Mouse (Mus musculus) liver, embryonic 16.5 days (tissue): ENCODE measurements around the gene Txlna. TPM values are rescaled to one million over a fixed set of nuclear protein-coding genes. Genes with fewer than 3 reads are reported as not detected.

ENCODE experiments used
- ATAC-seq: fragments of 200-750 bp; cut with Nextera tagmentation; 2 replicates; pipeline ENCODE4 v1.8.0; 2017; ENCODE audit warnings: low read depth, mild to moderate bottlenecking, moderate number of reproducible peaks, moderate library complexity
- H3K27ac ChIP-seq: fragments of 300-500 bp; sonication (generic); 2 replicates; pipeline ENCODE4 v1.5.1; 2014; ENCODE audit warnings: mild to moderate bottlenecking, low read length
- H3K27me3 ChIP-seq: fragments of 300-500 bp; sonication (generic); 2 replicates; pipeline ENCODE4 v1.6.1; 2014; ENCODE audit warnings: low read depth, low read length, mixed read lengths; ENCODE audit not compliant: control insufficient read depth, insufficient read depth
- H3K36me3 ChIP-seq: fragments of 300-500 bp; sonication (generic); 2 replicates; pipeline ENCODE4 v1.6.1; 2014; ENCODE audit warnings: mild to moderate bottlenecking; ENCODE audit not compliant: control insufficient read depth, insufficient read depth
- H3K4me1 ChIP-seq: fragments of 300-500 bp; sonication (generic); 2 replicates; pipeline ENCODE4 v1.6.1; 2014; ENCODE audit warnings: low read depth, low read length, mixed read lengths; ENCODE audit not compliant: control insufficient read depth
- H3K4me2 ChIP-seq: fragments of 300-500 bp; sonication (generic); 2 replicates; pipeline ENCODE4 v1.6.1; 2014; ENCODE audit warnings: low read depth, low read length, mixed read lengths
- H3K4me3 ChIP-seq: fragments of 300-500 bp; sonication (generic); 2 replicates; pipeline ENCODE4 v1.5.1; 2014; ENCODE audit warnings: low read depth, mild to moderate bottlenecking, low read length
- H3K9ac ChIP-seq: fragments of 300-500 bp; sonication (generic); 2 replicates; pipeline ENCODE4 v1.6.1; 2014; ENCODE audit warnings: low read depth, low read length
- H3K9me3 ChIP-seq: fragments of 300-500 bp; sonication (generic); replicated peaks from 2 replicates; pipeline ENCODE4 v1.6.1; 2016; ENCODE audit warnings: low read length; ENCODE audit not compliant: control insufficient read depth
- WGBS: fragments of 180-500 bp; shearing (Covaris S2); extraction: QIAGEN DNeasy Blood & Tissue Kit; methylation state at CpG from one replicate; pipeline ENCODE4 v1.1.7; 2014; ENCODE audit not compliant: insufficient replicate concordance; 5-methylcytosine and 5-hydroxymethylcytosine counted together
- polyA plus RNA-seq: library from polyadenylated mRNA; unstranded; fragments of >200 nt; fragmentation: Nextera tagmentation; extraction: Ambion mirVana; gene quantifications from 2 replicates; pipeline ENCODE4 v1.2.1, GENCODE M21; 2015

Txlna gene
- polyA plus RNA-seq, 1 experiment from 2014 or later = 22.1 TPM

DNA sequence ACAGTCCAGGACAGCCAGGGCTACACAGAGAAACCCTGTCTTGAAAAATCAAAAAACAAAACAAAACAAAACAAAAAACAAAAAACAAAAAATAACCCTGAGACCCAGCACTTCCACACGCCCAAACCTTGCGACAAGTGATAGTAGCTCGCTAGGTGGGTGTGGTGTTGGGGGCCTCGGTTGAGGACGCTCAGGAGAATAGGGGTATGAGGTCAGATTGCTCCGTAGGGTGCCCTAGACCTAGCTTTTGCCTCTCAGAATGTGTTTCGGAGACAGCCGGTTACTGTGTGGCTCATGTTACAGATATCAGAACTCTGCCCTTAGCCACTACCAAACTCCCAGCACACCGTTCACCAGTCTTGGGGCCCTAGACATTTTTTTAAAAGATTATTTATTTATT, 55.1 kb downstream of the Txlna start:
- ATAC-seq = peak; percentile 44
- Histone ChIP-seq H3K4me3 (peak overlapping the region; percentile 70; the same call in 1 of the 2 replicates), H3K4me2 (peak overlapping the region; percentile 85), H3K27ac (peak overlapping the region; percentile 27; the same call in 1 of the 2 replicates), H3K27me3 (no peaks in the 10 kb centered on the region), H3K36me3 (no peaks in the 10 kb centered on the region), H3K9me3 (no peaks in the 10 kb centered on the region), H3K4me1 (peaks cover 39% of the 10 kb centered on the region), H3K9ac (peak overlapping the region; percentile 70)
- WGBS = 39% methylated on average over 9 of the region's 9 CpGs

DNA sequence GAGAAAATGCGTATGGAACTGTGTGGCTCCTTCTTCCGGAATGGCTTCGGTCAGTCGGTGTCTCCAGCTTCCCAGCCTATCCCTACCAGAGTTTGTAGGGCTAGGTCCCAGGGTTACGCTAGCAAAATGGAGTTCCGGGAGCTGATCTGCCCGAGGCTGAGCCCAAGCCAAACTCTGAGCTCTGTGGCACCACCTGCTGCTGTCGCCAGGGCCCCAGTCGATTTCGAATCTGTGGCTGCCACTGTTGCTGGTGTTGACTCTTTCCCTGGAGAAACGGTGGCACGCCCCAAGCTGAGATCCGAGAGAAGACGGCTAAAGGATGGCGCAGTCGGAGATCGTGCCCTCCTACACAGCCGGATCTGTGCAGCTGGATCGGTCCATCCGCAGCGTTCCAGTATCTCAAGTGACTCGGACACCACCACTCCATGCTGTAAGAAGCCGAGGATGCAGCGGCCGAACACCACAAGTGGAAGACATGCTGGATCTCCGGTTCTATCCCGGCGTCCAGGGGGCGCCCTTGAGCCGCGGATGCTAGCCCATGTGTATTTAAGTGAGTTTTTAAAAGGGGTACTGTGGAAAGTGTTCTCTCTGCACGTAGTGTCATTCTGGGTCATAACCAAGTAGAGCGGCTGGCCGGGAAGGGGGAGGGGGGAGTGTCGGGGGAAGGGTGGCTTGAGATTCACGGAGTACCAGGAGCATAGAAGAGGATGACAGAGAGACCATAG, 55.8 kb downstream of the Txlna start:
- no peaks in the 10 kb centered on the region for H3K27me3 ChIP-seq
- 2% methylated on average over 36 of the region's 36 CpGs for WGBS
- H3K9ac ChIP-seq = peak overlapping the region; percentile 70
- no peaks in the 10 kb centered on the region for H3K9me3 ChIP-seq
- peaks cover 38% of the 10 kb centered on the region for H3K4me1 ChIP-seq
- no peaks in the 10 kb centered on the region for H3K36me3 ChIP-seq
- H3K4me3 ChIP-seq = peak overlapping the region; percentile 70
- H3K27ac ChIP-seq = peak overlapping the region; percentile 85
- peak; percentile 65 for ATAC-seq
- H3K4me2 ChIP-seq = peak overlapping the region; percentile 85

DNA sequence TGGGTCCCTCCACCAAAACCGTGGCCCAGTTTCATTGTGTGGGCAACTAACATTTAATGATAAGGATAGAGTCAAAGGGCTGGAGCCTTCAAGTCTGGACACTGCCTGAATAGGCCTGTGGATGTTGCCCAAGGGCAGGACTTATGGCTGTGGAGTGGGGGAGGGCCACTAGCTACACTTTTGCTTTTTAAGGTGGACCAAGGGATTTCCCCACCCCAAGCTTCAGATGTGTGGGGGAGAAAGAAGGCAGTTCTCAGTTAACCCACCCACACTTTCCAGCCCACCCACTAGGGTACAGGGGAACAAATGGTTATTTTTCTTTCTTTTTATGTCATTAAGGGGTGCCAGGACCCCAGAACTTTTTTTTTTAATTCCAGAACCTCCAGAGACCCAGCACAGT, 56.5 kb downstream of the Txlna start:
- H3K4me3 ChIP-seq = peak overlapping the region; percentile 70
- peak overlapping the region; percentile 85 for H3K4me2 ChIP-seq
- no peak overlapping the region for H3K9ac ChIP-seq
- no peak for ATAC-seq
- H3K27ac ChIP-seq = peak overlapping the region; percentile 85
- no peaks in the 10 kb centered on the region for H3K9me3 ChIP-seq
- peaks cover 32% of the 10 kb centered on the region for H3K4me1 ChIP-seq
- no peaks in the 10 kb centered on the region for H3K36me3 ChIP-seq
- 65% methylated on average over 1 of the region's 1 CpGs for WGBS
- no peaks in the 10 kb centered on the region for H3K27me3 ChIP-seq

DNA sequence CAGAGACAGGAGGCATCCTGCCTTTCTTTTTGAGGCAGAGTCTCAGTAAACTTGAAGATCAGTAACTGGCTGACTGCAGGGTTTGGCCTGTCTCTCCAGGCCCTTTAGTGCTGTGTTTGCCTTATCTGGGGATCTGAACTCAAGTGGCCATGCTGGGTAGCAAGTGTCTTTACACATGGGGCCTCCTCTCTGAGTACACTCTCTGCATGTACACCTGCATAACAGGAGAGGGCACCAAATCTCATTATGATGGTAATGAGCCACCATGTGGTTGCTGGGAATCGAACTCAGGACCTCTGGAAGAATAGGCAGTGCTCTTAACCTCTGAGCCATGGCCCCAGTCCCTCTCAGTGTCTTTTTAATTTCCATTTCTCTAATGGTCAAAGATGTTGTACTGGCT, 58.6 kb downstream of the Txlna start:
- no peak overlapping the region for H3K4me3 ChIP-seq
- 65% methylated on average over 1 of the region's 1 CpGs for WGBS
- peaks cover 16% of the 10 kb centered on the region for H3K4me1 ChIP-seq
- no peak for ATAC-seq
- no peak overlapping the region for H3K4me2 ChIP-seq
- H3K36me3 ChIP-seq = no peaks in the 10 kb centered on the region
- H3K27ac ChIP-seq = no peak overlapping the region
- no peaks in the 10 kb centered on the region for H3K9me3 ChIP-seq
- no peak overlapping the region for H3K9ac ChIP-seq
- no peaks in the 10 kb centered on the region for H3K27me3 ChIP-seq

DNA sequence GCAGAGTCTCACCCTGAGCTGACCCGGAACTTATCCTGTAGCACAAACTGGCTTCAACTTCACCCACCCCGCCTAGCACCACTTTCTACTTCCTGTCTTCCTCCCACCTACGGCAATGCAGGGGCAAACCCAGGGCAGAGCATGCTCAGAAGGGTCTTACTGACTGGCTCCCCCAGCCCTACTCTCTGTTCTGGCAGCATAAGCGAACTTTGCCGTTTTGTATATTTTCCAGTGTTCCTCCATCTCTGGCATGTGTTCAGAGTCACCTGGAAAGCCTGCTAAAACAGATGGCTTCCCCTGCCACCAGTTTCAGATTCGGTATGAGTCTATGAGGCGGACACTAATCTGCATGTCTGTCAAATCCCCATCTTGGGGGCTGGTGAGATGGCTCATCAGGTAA, 60.5 kb downstream of the Txlna start:
- H3K27ac ChIP-seq = no peak overlapping the region
- no peaks in the 10 kb centered on the region for H3K36me3 ChIP-seq
- H3K9me3 ChIP-seq = no peaks in the 10 kb centered on the region
- H3K9ac ChIP-seq = no peak overlapping the region
- no peak overlapping the region for H3K4me2 ChIP-seq
- H3K4me3 ChIP-seq = no peak overlapping the region
- 49% methylated on average over 7 of the region's 7 CpGs for WGBS
- no peak for ATAC-seq
- peaks cover 4% of the 10 kb centered on the region; the same call in 1 of the 2 replicates for H3K27me3 ChIP-seq
- peaks cover 11% of the 10 kb centered on the region for H3K4me1 ChIP-seq

DNA sequence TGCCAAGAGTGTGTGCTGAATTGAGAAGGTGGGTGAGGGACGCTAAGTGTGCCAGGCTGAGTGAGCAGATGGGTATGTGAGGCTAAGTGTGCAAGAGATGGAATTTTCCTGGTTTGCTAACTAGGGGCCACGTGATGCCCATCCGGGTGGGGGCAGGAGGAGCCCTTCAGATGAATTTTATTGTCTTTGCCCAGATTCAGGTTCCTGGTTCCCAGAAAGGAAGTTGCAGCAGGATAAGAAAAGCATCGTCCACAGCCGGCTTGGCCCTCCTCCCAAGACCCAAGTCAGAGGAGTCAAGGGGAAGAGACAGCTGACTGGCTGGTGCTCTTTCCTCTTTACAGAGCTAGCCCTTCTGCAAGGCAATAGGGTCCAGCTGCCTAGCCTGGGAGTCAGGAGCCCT, 62.4 kb downstream of the Txlna start, which contains the start of gene Fam167b:
Fam167b (minus strand) TSS at position 84 of the 400 bp plus-strand sequence.
- Histone ChIP-seq H3K4me1 (peaks cover 3% of the 10 kb centered on the region; the same call in 1 of the 2 replicates), H3K4me3 (no peak within 1 kb of the TSS), H3K4me2 (no peak within 1 kb of the TSS), H3K27me3 (peaks cover 4% of the 10 kb centered on the region; the same call in 1 of the 2 replicates), H3K9ac (no peak within 1 kb of the TSS), H3K27ac (no peak within 1 kb of the TSS), H3K36me3 (no peaks in the 10 kb centered on the region), H3K9me3 (no peaks in the 10 kb centered on the region)
- 45% methylated on average over 5 of the region's 5 CpGs for WGBS
- ATAC-seq = peak; percentile 27; the same call in 1 of the 2 replicates

DNA sequence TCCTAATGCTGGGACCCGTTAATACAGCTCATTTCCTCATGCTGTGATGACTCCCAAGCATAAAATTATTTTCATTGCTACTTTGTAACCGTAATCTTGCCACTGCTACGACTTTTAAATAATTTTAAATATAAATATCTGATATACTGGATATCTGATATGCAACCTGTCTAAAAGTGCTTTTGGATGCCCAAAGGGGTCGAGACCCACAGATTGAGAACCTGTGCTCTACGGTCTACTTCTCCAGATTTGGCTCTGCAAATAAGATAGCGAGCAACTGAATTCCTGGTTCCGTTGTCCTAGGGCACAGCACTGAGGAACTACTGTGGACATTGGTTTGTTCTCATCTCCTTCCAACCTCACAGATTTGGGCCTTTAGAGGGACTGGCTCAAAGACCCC, 63.2 kb downstream of the Txlna start:
- no peak overlapping the region for H3K27ac ChIP-seq
- ATAC-seq = no peak
- H3K9me3 ChIP-seq = no peaks in the 10 kb centered on the region
- no peak overlapping the region for H3K4me3 ChIP-seq
- peaks cover 4% of the 10 kb centered on the region; the same call in 1 of the 2 replicates for H3K27me3 ChIP-seq
- no peak overlapping the region for H3K9ac ChIP-seq
- no peaks in the 10 kb centered on the region for H3K36me3 ChIP-seq
- peaks cover 3% of the 10 kb centered on the region; the same call in 1 of the 2 replicates for H3K4me1 ChIP-seq
- H3K4me2 ChIP-seq = no peak overlapping the region
- 69% methylated on average over 7 of the region's 7 CpGs for WGBS

DNA sequence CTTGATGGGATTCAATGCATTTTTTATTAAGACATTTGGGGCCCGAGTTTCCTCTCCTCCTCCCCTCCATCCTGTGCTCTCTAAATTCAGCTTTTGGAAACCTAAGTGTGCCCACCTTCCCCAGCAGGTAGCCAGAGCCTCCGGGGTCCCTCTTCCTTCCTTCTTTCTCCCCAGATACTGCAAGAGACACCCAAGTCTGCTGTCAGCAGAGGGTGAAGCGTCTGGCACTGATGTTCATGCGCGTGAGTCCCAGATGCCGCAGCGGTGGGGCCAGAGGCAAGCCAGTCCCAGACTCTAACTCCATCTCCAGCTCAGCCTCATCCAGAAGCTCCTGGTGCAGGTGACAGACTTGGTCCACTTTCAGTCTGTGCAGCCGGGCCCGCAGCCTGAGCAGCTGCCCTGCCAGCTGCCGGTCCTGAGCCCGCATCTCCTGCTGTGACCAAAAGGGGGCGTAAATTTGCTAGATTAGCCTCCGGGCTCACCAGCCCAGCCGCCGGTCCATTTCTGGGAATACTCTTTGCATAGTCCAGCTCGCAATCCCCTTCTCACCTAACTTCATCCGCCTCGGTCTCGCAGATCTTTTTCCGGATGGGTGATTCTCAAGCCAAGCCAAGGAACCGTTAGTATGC, 63.9 kb downstream of the Txlna start:
- H3K4me1 ChIP-seq = peaks cover 3% of the 10 kb centered on the region; the same call in 1 of the 2 replicates
- H3K36me3 ChIP-seq = no peaks in the 10 kb centered on the region
- no peak overlapping the region for H3K4me3 ChIP-seq
- peaks cover 4% of the 10 kb centered on the region; the same call in 1 of the 2 replicates for H3K27me3 ChIP-seq
- H3K4me2 ChIP-seq = no peak overlapping the region
- no peaks in the 10 kb centered on the region for H3K9me3 ChIP-seq
- H3K9ac ChIP-seq = no peak overlapping the region
- 33% methylated on average over 21 of the region's 21 CpGs for WGBS
- ATAC-seq = peak; percentile 35
- H3K27ac ChIP-seq = no peak overlapping the region
